Mouse (Mus musculus) MEL (cell line): ENCODE data around the gene Mfsd2b.

Experiments
- E2F4 ChIP-seq: IDR thresholded peaks from 2 replicates; pipeline ENCODE4 v1.6.1; 2011; ENCODE audit warnings: low read depth, low read length, improper control_type of control experiment, borderline replicate concordance
- EP300 ChIP-seq, 2 experiments: IDR thresholded peaks; 2 replicates each; pipeline ENCODE4 v1.6.1; 2011; ENCODE audit warnings: improper control_type of control experiment in 2 of 2, low read length in 2 of 2, low read depth in 1 of 2, mild to moderate bottlenecking in 1 of 2
- ETS1 ChIP-seq: IDR thresholded peaks from 2 replicates; pipeline ENCODE4 v1.6.1; 2012; ENCODE audit warnings: low read depth, mild to moderate bottlenecking, inconsistent platforms, low read length, improper control_type of control experiment, moderate library complexity
- KAT2A ChIP-seq: conservative IDR thresholded peaks from 2 replicates; pipeline ENCODE4 v1.6.1; 2012; ENCODE audit warnings: low read depth, low read length, improper control_type of control experiment, inconsistent platforms
- MAX ChIP-seq: IDR thresholded peaks from 2 replicates; pipeline ENCODE4 v1.6.1; 2011; ENCODE audit warnings: low read length, improper control_type of control experiment
- MAZ ChIP-seq: IDR thresholded peaks from 2 replicates; pipeline ENCODE4 v1.6.1; 2012; ENCODE audit warnings: low read depth, mild to moderate bottlenecking, inconsistent platforms, low read length, improper control_type of control experiment
- POLR2A ChIP-seq, 2 experiments: IDR thresholded peaks; 2 replicates each; pipeline ENCODE4 v1.6.1; 2011 to 2012; ENCODE audit warnings: low read length in 2 of 2, mild to moderate bottlenecking in 2 of 2, control low read depth in 1 of 2, improper control_type of control experiment in 1 of 2, low read depth in 1 of 2, moderate library complexity in 1 of 2; ENCODE audit not compliant: control insufficient read depth in 1 of 2, insufficient read depth in 1 of 2, poor library complexity in 1 of 2

GRCm38 (mm10) chr12:4898024-4898423 lies 23.9 kb upstream of the Mfsd2b start:
- no peak for TF ChIP-seq POLR2A (IDR thresholded peaks at IDR 0.05; ENCODE audit: control insufficient read depth in 1 of 2, insufficient read depth in 1 of 2, low read depth in 1 of 2, low read length in 2 of 2, poor library complexity in 1 of 2)
- no peak for TF ChIP-seq ETS1
- TF ChIP-seq E2F4, result no peak
- TF ChIP-seq KAT2A, result no peak
- TF ChIP-seq MAZ, result no peak
- no peak for TF ChIP-seq EP300 (IDR thresholded peaks at IDR 0.05; ENCODE audit: low read depth in 1 of 2, low read length in 2 of 2)
- TF ChIP-seq MAX, result no peak
